Mouse (Mus musculus) forebrain, embryonic 13.5 days (tissue): ENCODE measurements around the gene Neurl3. TPM values are rescaled to one million over a fixed set of nuclear protein-coding genes. Genes with fewer than 3 reads are reported as not detected.

ENCODE experiments used
- ATAC-seq: fragments of 200-750 bp; cut with Nextera tagmentation; 2 replicates; pipeline ENCODE4 v1.8.0; 2017
- H3K27ac ChIP-seq: fragments of 300-500 bp; sonication (generic); 2 replicates; pipeline ENCODE4 v1.5.1; 2015; ENCODE audit warnings: inconsistent platforms, mild to moderate bottlenecking, moderate library complexity
- H3K27me3 ChIP-seq: fragments of 300-500 bp; sonication (generic); 2 replicates; pipeline ENCODE4 v1.6.1; 2015; ENCODE audit warnings: mild to moderate bottlenecking, inconsistent platforms
- H3K36me3 ChIP-seq: fragments of 300-500 bp; sonication (generic); 2 replicates; pipeline ENCODE4 v1.6.1; 2015; ENCODE audit warnings: mild to moderate bottlenecking, inconsistent platforms; ENCODE audit not compliant: poor library complexity, severe bottlenecking
- H3K4me1 ChIP-seq: fragments of 300-500 bp; sonication (generic); 2 replicates; pipeline ENCODE4 v1.6.1; 2015; ENCODE audit warnings: inconsistent platforms
- H3K4me2 ChIP-seq: fragments of 300-500 bp; sonication (generic); 2 replicates; pipeline ENCODE4 v1.6.1; 2015; ENCODE audit warnings: inconsistent platforms, mild to moderate bottlenecking, moderate library complexity
- H3K4me3 ChIP-seq: fragments of 300-500 bp; sonication (generic); 2 replicates; pipeline ENCODE4 v1.5.1; 2015; ENCODE audit warnings: mild to moderate bottlenecking, inconsistent platforms
- H3K9ac ChIP-seq: fragments of 300-500 bp; sonication (generic); 2 replicates; pipeline ENCODE4 v1.6.1; 2015; ENCODE audit warnings: mild to moderate bottlenecking, inconsistent platforms
- H3K9me3 ChIP-seq: fragments of 300-500 bp; sonication (generic); replicated peaks from 2 replicates; pipeline ENCODE4 v1.6.1; 2016; ENCODE audit warnings: inconsistent platforms
- WGBS: fragments of 180-500 bp; shearing (Covaris S2); methylation state at CpG from one replicate; pipeline ENCODE4 v1.1.7; 2015; 5-methylcytosine and 5-hydroxymethylcytosine counted together
- polyA plus RNA-seq: library from polyadenylated mRNA; unstranded; fragments of >200 nt; fragmentation: Nextera tagmentation; extraction: Ambion mirVana; gene quantifications from 2 replicates; pipeline ENCODE4 v1.2.1, GENCODE M21; 2015

The Neurl3 gene
- polyA plus RNA-seq, 1 experiment from 2014 or later: 0.32 TPM

DNA sequence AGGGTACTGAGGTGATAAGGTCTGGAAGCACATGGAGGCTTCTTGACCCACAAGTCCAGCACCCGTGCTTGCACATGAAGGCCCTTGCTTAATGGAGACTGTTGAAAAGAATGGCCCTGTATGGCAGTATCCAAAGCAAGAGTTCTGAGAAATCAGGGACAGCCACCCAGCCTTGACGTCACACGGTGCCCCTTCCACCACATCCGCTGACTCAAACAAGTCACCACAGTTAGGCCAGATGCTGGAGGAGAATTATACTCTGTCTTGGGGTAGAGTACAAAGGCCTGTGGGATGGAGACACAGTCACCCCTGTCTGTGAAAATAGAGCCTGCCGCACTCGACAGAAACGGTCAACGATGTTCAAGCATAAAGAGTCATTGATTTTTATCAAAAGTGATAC, 19.0 kb upstream of the Neurl3 start:
- no peaks in the 10 kb centered on the region for H3K36me3 ChIP-seq
- WGBS: 90% methylated on average over 8 of the region's 8 CpGs
- no peak for ATAC-seq
- H3K27me3 ChIP-seq: peaks cover 6% of the 10 kb centered on the region; the same call in 1 of the 2 replicates
- H3K9me3 ChIP-seq: no peaks in the 10 kb centered on the region
- H3K27ac ChIP-seq: no peak overlapping the region
- H3K4me2 ChIP-seq: no peak overlapping the region
- H3K4me1 ChIP-seq: no peaks in the 10 kb centered on the region
- no peak overlapping the region for H3K4me3 ChIP-seq
- no peak overlapping the region for H3K9ac ChIP-seq

DNA sequence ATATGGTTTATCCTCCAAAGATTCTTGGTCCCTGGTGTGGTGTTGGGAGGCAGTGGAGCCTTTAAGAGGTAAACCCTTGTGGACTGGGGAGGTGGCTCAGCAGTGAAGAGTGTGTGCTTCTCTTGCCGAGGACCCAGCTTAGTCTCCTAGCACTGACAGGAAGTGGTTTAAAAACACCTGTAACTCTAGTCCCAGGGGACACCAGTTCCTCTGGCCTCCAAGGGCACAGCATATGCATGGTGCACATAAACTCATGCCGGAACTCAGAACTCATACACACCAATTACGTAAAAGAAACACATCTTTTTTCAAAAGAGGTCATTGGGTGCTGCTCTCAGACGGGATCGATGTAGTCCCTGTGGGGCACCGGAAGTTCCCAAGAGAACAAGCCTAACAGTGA, 7.4 kb upstream of the Neurl3 start:
- Histone ChIP-seq H3K4me3 (no peak overlapping the region), H3K27me3 (no peaks in the 10 kb centered on the region), H3K9me3 (no peaks in the 10 kb centered on the region), H3K27ac (no peak overlapping the region), H3K4me1 (no peaks in the 10 kb centered on the region), H3K9ac (no peak overlapping the region), H3K4me2 (no peak overlapping the region), H3K36me3 (no peaks in the 10 kb centered on the region)
- WGBS: 88% methylated on average over 6 of the region's 6 CpGs
- no peak for ATAC-seq

DNA sequence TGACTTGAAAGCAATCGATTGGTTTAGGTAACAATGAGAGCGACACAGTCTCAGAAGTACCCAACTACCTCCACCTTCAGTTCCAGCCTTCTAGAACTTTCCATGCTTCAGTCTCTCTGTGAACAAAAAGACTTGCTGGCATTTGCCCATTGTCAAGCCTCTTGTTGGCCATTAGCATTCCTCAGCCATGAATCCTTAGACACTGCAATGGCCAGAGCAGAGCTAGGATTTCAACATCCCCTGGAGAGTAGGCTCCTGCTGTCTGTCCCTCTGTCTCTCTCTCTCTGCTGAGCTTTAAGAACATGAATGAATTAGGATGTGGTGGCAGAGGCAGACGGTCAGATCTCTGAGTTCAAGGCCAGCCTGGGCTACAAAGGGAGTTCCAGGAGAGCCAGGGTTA, 6.5 kb upstream of the Neurl3 start:
- Histone ChIP-seq H3K4me2 (no peak overlapping the region), H3K4me1 (no peaks in the 10 kb centered on the region), H3K27ac (no peak overlapping the region), H3K9me3 (no peaks in the 10 kb centered on the region), H3K27me3 (no peaks in the 10 kb centered on the region), H3K9ac (no peak overlapping the region), H3K4me3 (no peak overlapping the region), H3K36me3 (no peaks in the 10 kb centered on the region)
- 85% methylated on average over 3 of the region's 3 CpGs for whole genome bisulfite sequencing
- ATAC-seq: no peak

DNA sequence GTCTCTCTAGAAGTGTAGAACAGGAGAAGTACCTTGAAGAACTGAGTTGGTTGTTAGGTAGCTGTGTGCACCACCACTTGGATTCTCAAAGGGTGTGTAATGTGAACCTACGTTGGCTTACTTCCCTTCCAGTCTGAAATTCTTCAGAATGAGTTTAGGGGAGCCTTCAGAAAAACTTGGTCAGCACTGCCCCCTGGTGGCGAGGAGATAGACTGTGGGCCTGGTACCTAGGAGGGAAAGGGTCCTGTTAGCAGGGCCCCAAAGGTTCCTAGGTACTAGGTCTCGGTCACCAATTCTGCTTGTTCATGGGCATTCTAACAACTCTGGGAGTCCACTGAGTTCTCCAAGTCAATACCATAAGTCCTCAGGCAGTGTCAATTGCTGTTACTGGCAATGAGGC, 4.7 kb upstream of the Neurl3 start:
- H3K9ac ChIP-seq: no peak overlapping the region
- H3K27ac ChIP-seq: no peak overlapping the region
- no peaks in the 10 kb centered on the region for H3K9me3 ChIP-seq
- no peak overlapping the region for H3K4me2 ChIP-seq
- H3K36me3 ChIP-seq: no peaks in the 10 kb centered on the region
- no peaks in the 10 kb centered on the region for H3K4me1 ChIP-seq
- 22% methylated on average over 3 of the region's 3 CpGs for WGBS
- H3K27me3 ChIP-seq: no peaks in the 10 kb centered on the region
- no peak overlapping the region for H3K4me3 ChIP-seq
- ATAC-seq: no peak

DNA sequence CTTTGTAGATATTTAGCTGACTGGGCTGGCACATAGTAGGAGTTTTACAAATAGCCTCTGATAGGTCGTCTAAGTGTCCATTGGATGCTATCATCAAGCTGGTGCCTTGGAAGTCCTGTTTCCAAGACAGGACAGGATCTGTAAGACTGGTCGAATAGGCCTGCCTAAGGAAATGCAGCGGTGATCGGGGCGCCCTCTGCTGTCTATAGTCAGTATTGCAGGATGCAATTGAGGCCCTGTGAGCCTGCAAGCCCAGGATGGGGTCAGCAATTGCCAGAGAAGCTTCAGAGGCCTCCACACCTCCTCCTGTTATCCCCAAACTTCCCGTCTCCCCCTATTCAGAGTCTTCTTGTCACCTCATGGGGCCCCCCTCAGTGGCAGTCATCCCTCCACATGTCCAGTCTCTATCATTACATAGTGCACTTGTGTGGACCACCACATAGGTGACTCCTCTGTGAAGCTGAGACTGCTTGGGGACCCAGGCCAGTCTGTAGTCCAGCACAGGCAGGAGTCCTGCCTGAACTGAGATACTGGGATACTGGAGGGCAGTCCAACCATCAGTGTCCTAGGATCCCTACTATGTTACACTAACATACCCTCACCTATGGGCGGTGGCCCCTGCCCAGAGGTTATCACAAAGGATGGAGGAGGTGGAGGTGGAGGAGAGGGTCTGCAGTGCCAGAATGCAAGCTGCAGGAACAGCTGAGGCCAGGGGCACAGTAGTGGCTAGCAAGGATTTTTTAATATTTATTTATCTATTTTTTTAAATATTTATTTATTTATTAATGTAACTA, 3.0 kb upstream of the Neurl3 start:
- no peaks in the 10 kb centered on the region for H3K4me1 ChIP-seq

DNA sequence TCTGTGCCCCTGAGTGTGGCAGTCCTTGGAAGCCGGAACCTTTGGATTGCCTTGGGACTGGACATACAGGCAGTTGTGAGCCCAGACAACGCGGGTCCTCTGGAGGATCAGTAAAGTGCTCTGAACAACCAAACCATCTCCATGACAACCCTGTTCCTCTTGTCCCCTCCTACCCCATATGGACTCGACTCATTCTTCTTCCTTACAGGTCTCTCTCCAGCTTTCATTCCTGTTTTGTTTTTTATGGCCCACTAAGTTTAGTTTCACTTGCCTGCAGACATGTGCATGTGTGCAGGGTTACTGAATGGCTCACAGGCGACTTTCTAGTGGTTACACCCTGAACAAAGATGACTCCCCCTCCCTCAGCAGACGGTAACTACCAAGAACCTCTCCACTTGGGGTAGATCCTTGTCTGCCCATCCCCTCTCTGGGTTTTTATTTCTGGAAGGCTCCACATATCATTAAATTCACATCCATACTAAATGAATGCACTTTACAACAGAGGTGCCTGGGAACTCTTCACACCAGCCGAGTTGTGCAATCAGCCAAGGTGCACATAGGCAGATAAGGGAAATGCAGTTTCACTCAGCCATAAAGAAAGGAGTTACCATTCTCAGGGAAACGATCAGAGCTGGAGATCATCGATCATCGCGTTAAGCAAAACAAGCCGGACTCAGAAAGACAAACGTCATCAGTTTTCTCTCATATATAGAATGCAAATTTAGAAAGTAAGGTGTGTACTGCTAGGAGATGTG, 1.3 kb upstream of the Neurl3 start:
- no peak overlapping the region for H3K4me2 ChIP-seq
- H3K9me3 ChIP-seq: no peaks in the 10 kb centered on the region
- H3K36me3 ChIP-seq: no peaks in the 10 kb centered on the region
- no peaks in the 10 kb centered on the region for H3K27me3 ChIP-seq
- H3K4me3 ChIP-seq: no peak overlapping the region
- H3K9ac ChIP-seq: no peak overlapping the region
- H3K27ac ChIP-seq: no peak overlapping the region
- no peak for ATAC-seq
- no peaks in the 10 kb centered on the region for H3K4me1 ChIP-seq
- WGBS: 78% methylated on average over 13 of the region's 13 CpGs

More for the DNA sequence above, 3.0 kb upstream of the Neurl3 start:
- Histone ChIP-seq H3K36me3 (no peaks in the 10 kb centered on the region), H3K27me3 (no peaks in the 10 kb centered on the region), H3K27ac (no peak overlapping the region), H3K4me2 (no peak overlapping the region), H3K9ac (no peak overlapping the region), H3K4me3 (no peak overlapping the region), H3K9me3 (no peaks in the 10 kb centered on the region)
- peak; percentile 33; the same call in 1 of the 2 replicates for ATAC-seq
- 23% methylated on average over 7 of the region's 7 CpGs for WGBS

DNA sequence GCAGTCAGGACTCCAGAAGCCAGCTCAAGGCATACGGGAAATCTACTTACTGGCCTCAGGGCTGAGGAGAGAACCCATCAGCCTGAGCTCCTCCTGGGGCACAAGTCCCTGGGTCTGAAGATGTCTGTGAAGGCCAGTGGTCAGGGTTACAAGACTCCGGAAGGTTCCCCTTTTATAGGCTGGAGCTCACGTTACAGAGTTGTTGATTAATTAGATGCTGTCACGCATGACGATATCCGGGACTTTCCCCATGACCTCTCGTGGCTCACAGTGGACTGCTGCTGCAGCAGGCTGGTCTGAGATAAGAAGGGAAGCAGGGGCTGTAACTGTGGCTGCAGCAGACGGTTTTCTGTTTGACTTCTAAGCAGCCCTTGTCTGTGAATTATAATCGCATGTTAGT, 1.2 kb downstream of the Neurl3 start:
- Histone ChIP-seq H3K9me3 (no peaks in the 10 kb centered on the region), H3K4me3 (no peak overlapping the region), H3K9ac (no peak overlapping the region), H3K27ac (no peak overlapping the region), H3K27me3 (peaks cover 19% of the 10 kb centered on the region), H3K4me2 (no peak overlapping the region), H3K36me3 (no peaks in the 10 kb centered on the region), H3K4me1 (no peaks in the 10 kb centered on the region)
- WGBS: 63% methylated on average over 9 of the region's 9 CpGs
- ATAC-seq: no peak

DNA sequence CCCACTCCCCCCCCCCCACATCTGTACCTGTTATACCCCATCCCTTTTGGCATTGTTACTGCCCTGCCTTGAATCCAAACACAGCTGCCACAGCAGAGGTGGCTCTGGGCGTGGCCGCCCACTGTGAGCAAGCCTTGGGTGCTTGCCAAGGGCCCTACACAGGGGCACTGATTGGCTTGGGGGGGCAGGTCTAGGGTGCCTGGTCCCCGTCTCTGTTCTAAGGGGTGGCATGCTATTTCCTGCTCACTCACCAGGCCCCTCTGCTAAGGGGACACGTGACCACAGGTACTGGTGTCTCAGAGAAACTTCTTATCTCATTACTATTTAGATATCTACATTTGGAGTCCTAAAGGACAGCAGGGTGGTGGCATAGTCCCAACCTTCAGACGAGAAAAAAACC, 1.9 kb downstream of the Neurl3 start:
- no peaks in the 10 kb centered on the region for H3K36me3 ChIP-seq
- no peak overlapping the region for H3K27ac ChIP-seq
- 70% methylated on average over 5 of the region's 5 CpGs for WGBS
- H3K4me3 ChIP-seq: no peak overlapping the region
- H3K27me3 ChIP-seq: peaks cover 19% of the 10 kb centered on the region
- ATAC-seq: no peak
- H3K4me2 ChIP-seq: no peak overlapping the region
- H3K4me1 ChIP-seq: no peaks in the 10 kb centered on the region
- no peak overlapping the region for H3K9ac ChIP-seq
- no peaks in the 10 kb centered on the region for H3K9me3 ChIP-seq

DNA sequence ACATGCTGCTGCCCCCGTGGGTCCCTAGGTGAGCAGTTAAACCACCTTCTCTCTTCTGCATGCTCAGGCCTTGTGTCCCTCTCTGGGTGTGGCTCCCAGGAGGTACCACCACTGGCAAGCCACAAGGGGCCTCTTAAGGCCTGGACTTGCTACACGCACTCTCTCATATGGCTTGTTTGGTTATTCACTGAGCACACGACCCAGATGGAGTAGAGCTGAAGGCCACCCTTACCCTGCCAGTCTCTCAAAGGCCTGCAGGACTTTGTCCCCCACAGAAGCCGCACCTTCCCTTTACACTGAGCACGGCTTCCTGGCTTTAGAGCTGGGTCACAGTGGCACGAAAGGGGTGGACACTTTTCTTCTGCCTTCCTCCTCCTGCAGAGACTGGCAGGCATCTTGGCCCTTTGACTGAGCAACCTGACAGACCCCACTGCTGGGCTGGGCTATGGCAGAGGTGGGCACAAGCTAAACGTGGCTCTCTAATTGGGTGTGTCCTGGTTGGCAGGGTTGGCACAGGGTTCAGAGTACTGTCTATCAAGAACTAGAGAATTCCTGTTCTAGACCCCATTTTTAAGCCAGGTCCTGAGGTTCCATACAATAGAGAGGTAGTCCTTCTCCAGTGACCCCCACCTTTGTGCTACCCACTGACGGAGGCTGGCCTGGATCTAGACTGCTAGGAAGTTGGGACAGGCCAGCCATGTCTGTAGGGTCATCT, 2.8 kb downstream of the Neurl3 start:
- peaks cover 19% of the 10 kb centered on the region for H3K27me3 ChIP-seq
- no peaks in the 10 kb centered on the region for H3K36me3 ChIP-seq
- no peak overlapping the region for H3K9ac ChIP-seq
- H3K9me3 ChIP-seq: no peaks in the 10 kb centered on the region
- no peak overlapping the region for H3K4me2 ChIP-seq
- no peak for ATAC-seq
- H3K27ac ChIP-seq: no peak overlapping the region
- no peak overlapping the region for H3K4me3 ChIP-seq
- H3K4me1 ChIP-seq: no peaks in the 10 kb centered on the region
- WGBS: 75% methylated on average over 8 of the region's 8 CpGs

DNA sequence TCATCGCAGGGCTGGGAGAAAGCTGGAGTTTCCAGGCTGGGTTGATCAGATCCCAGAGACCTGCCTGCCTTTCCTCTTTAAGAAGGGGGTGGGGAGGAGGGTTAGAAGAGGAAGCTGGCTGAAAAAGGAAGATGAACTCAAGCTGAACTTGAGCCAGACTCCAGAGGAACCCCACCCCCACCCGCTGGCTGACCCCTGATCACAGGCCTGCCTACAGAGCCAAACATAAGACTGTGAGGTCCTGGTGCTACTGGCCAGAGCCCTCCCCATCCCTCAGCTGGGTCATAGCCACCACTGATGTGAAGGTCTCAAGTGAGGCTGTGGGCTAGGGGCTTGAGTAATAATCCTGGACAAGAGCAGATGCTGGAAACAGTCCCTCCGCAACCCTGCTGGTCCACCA, 3.8 kb downstream of the Neurl3 start:
- no peak overlapping the region for H3K27ac ChIP-seq
- no peak for ATAC-seq
- no peak overlapping the region for H3K4me2 ChIP-seq
- no peak overlapping the region for H3K4me3 ChIP-seq
- H3K27me3 ChIP-seq: peaks cover 19% of the 10 kb centered on the region
- H3K9ac ChIP-seq: no peak overlapping the region
- H3K36me3 ChIP-seq: no peaks in the 10 kb centered on the region
- H3K4me1 ChIP-seq: no peaks in the 10 kb centered on the region
- H3K9me3 ChIP-seq: no peaks in the 10 kb centered on the region
- 63% methylated on average over 3 of the region's 3 CpGs for WGBS

DNA sequence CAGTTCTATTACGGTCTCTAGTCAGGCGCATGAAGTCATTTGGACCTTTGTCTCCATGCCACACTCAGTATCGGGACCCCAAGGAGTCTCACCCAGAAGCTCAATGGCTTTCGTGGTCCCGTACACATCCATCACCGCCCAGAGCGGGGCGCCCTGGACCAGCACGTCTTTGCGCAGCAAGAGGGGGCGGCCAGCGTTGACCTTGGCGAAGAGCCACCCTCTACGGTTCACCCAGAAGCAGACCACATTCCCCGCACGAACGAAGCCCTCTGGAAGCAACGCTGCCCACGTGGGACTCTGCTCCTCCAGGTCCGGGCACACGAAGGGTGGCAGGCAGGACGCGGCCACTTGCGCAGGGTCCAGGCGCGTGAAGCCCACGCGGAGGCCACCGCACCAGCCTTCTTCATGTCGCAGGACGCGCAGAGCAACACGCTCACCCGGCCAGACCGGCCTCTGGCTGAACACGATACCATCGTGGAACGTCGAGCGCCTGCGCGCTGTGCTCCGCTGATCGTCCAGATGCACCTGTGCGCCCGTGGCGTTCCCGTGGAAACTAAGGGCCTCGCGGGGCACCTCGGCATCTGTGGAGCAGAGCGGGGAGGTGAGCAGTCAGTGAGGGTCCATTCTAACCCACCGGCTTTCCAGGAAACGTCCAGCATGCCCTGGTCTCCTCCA, 5.2 kb downstream of the Neurl3 start:
- WGBS: 40% methylated on average over 54 of the region's 54 CpGs
- Histone ChIP-seq H3K4me3 (peak overlapping the region; percentile 10), H3K36me3 (no peaks in the 10 kb centered on the region), H3K27me3 (peaks cover 19% of the 10 kb centered on the region), H3K4me1 (no peaks in the 10 kb centered on the region), H3K4me2 (peak overlapping the region; percentile 42), H3K9ac (no peak overlapping the region), H3K27ac (no peak overlapping the region), H3K9me3 (no peaks in the 10 kb centered on the region)
- no peak for ATAC-seq

DNA sequence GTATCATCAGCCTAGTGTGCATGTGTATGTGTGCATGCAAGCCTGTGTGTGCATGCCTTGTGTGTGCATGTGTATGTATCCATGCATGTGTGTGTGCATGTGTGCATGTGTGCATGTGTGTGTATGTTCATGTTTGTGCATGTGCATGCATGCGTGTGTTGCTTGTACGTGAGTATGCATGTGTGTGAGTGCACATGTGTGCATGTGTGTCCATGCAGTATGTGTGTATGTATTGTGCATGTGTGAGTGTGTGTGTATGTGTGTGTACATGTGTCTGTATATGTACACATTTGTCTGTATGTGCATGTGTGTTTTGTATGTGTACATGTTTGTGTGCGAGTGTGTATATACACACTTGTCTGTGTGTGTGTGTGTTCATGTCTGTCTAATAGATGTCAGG, 6.9 kb downstream of the Neurl3 start:
- H3K27me3 ChIP-seq: peaks cover 19% of the 10 kb centered on the region
- WGBS: 99% methylated on average over 3 of the region's 3 CpGs
- no peak overlapping the region for H3K9ac ChIP-seq
- ATAC-seq: no peak
- no peak overlapping the region for H3K27ac ChIP-seq
- no peak overlapping the region for H3K4me2 ChIP-seq
- H3K36me3 ChIP-seq: no peaks in the 10 kb centered on the region
- H3K9me3 ChIP-seq: no peaks in the 10 kb centered on the region
- H3K4me1 ChIP-seq: no peaks in the 10 kb centered on the region
- H3K4me3 ChIP-seq: no peak overlapping the region
